Mouse (Mus musculus): ENCODE measurements around the gene Cyp2d22. TPM values are rescaled to one million over a fixed set of nuclear protein-coding genes. Genes with fewer than 3 reads are reported as not detected.

Gene Cyp2d22
- polyA plus RNA-seq, 1 experiment from 2014 or later, result 5.5 TPM

- peak overlapping the region; percentile 67 for H3K4me3 ChIP-seq (ENCODE audit: low read depth, low read length)
- peaks cover 6% of the 10 kb centered on the region for H3K4me1 ChIP-seq (replicated peaks; ENCODE audit: control insufficient read depth, insufficient read depth)
- peak overlapping the region; percentile 66 for H3K4me2 ChIP-seq (replicated peaks; ENCODE audit: low read depth)
- WGBS, result 56% methylated on average over 10 of the region's 10 CpGs
- H3K9ac ChIP-seq (ENCODE audit: low read length), result peak overlapping the region; percentile 78
- TF ChIP-seq CTCF (IDR thresholded peaks at IDR 0.05; ENCODE audit: low read depth), result no peak; the same call in 1 of the 2 replicates
- no peak for TF ChIP-seq EP300 (optimal IDR thresholded peaks at IDR 0.05)
- ATAC-seq (ENCODE audit: low FRiP score, low TSS enrichment) (no peak), DNase-seq (ENCODE audit: low spot score) (no peak)
- H3K9me3 ChIP-seq (ENCODE audit: control insufficient read depth, low read length), result no peaks in the 10 kb centered on the region
- peak overlapping the region; percentile 86 for H3K27ac ChIP-seq (replicated peaks)
- peaks cover 13% of the 10 kb centered on the region; the same call in 1 of the 2 replicates for H3K36me3 ChIP-seq (ENCODE audit: control insufficient read depth, insufficient read depth, low read length)
- H3K27me3 ChIP-seq (ENCODE audit: control insufficient read depth, insufficient read depth, low read length), result no peaks in the 10 kb centered on the region
Observed at GRCm38 (mm10) chr15:82339150-82339549, 40.9 kb downstream of the Cyp2d22 start.

- DNase-seq (ENCODE audit: low spot score) (peak; percentile 98), ATAC-seq (ENCODE audit: low FRiP score, low TSS enrichment) (peak; percentile 87)
- H3K4me2 ChIP-seq (replicated peaks; ENCODE audit: low read depth), result peak within 1 kb of the TSS; percentile 66
- no peaks in the 10 kb centered on the region for H3K9me3 ChIP-seq (ENCODE audit: control insufficient read depth, low read length)
- TF ChIP-seq EP300 (optimal IDR thresholded peaks at IDR 0.05), result no peak
- TF ChIP-seq CTCF (IDR thresholded peaks at IDR 0.05; ENCODE audit: low read depth), result peak; percentile 40; the same call in 1 of the 2 replicates
- peaks cover 6% of the 10 kb centered on the region for H3K4me1 ChIP-seq (replicated peaks; ENCODE audit: control insufficient read depth, insufficient read depth)
- H3K27ac ChIP-seq (replicated peaks), result peak within 1 kb of the TSS; percentile 86
- H3K9ac ChIP-seq (ENCODE audit: low read length), result peak within 1 kb of the TSS; percentile 78
- peak within 1 kb of the TSS; percentile 67 for H3K4me3 ChIP-seq (ENCODE audit: low read depth, low read length)
- no peaks in the 10 kb centered on the region for H3K27me3 ChIP-seq (ENCODE audit: control insufficient read depth, insufficient read depth, low read length)
- H3K36me3 ChIP-seq (ENCODE audit: control insufficient read depth, insufficient read depth, low read length), result peaks cover 13% of the 10 kb centered on the region; the same call in 1 of the 2 replicates
- under 1% methylated on average over 41 of the region's 41 CpGs for WGBS
Observed at GRCm38 (mm10) chr15:82338593-82339112, 41.4 kb downstream of the Cyp2d22 start, which contains the start of the genes Naga, Pheta2 and Smdt1. Gene Naga (minus strand): TSS chr15:82338925. Gene Pheta2 (plus strand): TSS chr15:82338942. Gene Smdt1 (plus strand): TSS chr15:82338959.

GRCm38 (mm10) chr15:82337875-82338274, 42.2 kb downstream of the Cyp2d22 start:
- Histone ChIP-seq H3K4me3 (ENCODE audit: low read depth, low read length) (peak overlapping the region; percentile 67), H3K27me3 (ENCODE audit: control insufficient read depth, insufficient read depth, low read length) (no peaks in the 10 kb centered on the region), H3K4me1 (replicated peaks; ENCODE audit: control insufficient read depth, insufficient read depth) (peaks cover 6% of the 10 kb centered on the region), H3K9me3 (ENCODE audit: control insufficient read depth, low read length) (no peaks in the 10 kb centered on the region), H3K9ac (ENCODE audit: low read length) (peak overlapping the region; percentile 78), H3K27ac (replicated peaks) (peak overlapping the region; percentile 86; the same call in 1 of the 2 replicates), H3K36me3 (ENCODE audit: control insufficient read depth, insufficient read depth, low read length) (peaks cover 13% of the 10 kb centered on the region; the same call in 1 of the 2 replicates), H3K4me2 (replicated peaks; ENCODE audit: low read depth) (peak overlapping the region; percentile 66)
- DNase-seq (ENCODE audit: low spot score) (no peak), ATAC-seq (ENCODE audit: low FRiP score, low TSS enrichment) (no peak)
- WGBS, result 13% methylated on average over 4 of the region's 4 CpGs
- TF ChIP-seq EP300 (optimal IDR thresholded peaks at IDR 0.05), result no peak
- TF ChIP-seq CTCF (IDR thresholded peaks at IDR 0.05; ENCODE audit: low read depth), result no peak

GRCm38 (mm10) chr15:82336629-82337028, 43.4 kb downstream of the Cyp2d22 start:
- Histone ChIP-seq H3K4me1 (replicated peaks; ENCODE audit: control insufficient read depth, insufficient read depth) (peaks cover 6% of the 10 kb centered on the region), H3K27ac (replicated peaks) (no peak overlapping the region)

GRCm38 (mm10) chr15:82335194-82335593, 44.9 kb downstream of the Cyp2d22 start:
- TF ChIP-seq EP300 (optimal IDR thresholded peaks at IDR 0.05), result no peak
- no peak for TF ChIP-seq CTCF (IDR thresholded peaks at IDR 0.05; ENCODE audit: low read depth)
- Histone ChIP-seq H3K9ac (ENCODE audit: low read length) (no peak overlapping the region), H3K27me3 (ENCODE audit: control insufficient read depth, insufficient read depth, low read length) (no peaks in the 10 kb centered on the region), H3K9me3 (ENCODE audit: control insufficient read depth, low read length) (no peaks in the 10 kb centered on the region), H3K4me2 (replicated peaks; ENCODE audit: low read depth) (no peak overlapping the region), H3K27ac (replicated peaks) (no peak overlapping the region), H3K4me3 (ENCODE audit: low read depth, low read length) (no peak overlapping the region), H3K36me3 (ENCODE audit: control insufficient read depth, insufficient read depth, low read length) (peaks cover 21% of the 10 kb centered on the region; the same call in 1 of the 2 replicates), H3K4me1 (replicated peaks; ENCODE audit: control insufficient read depth, insufficient read depth) (peaks cover 2% of the 10 kb centered on the region; the same call in 1 of the 2 replicates)
- ATAC-seq (ENCODE audit: low FRiP score, low TSS enrichment) (no peak), DNase-seq (ENCODE audit: low spot score) (no peak)
- 91% methylated on average over 4 of the region's 4 CpGs for WGBS

More at GRCm38 (mm10) chr15:82336629-82337028, 43.4 kb downstream of the Cyp2d22 start:
- no peaks in the 10 kb centered on the region for H3K27me3 ChIP-seq (ENCODE audit: control insufficient read depth, insufficient read depth, low read length)
- no peak overlapping the region for H3K4me2 ChIP-seq (replicated peaks; ENCODE audit: low read depth)
- DNase-seq (ENCODE audit: low spot score) (no peak), ATAC-seq (ENCODE audit: low FRiP score, low TSS enrichment) (no peak)
- TF ChIP-seq EP300 (optimal IDR thresholded peaks at IDR 0.05), result no peak
- no peak for TF ChIP-seq CTCF (IDR thresholded peaks at IDR 0.05; ENCODE audit: low read depth)
- H3K36me3 ChIP-seq (ENCODE audit: control insufficient read depth, insufficient read depth, low read length), result peaks cover 19% of the 10 kb centered on the region; the same call in 1 of the 2 replicates
- 89% methylated on average over 12 of the region's 12 CpGs for WGBS
- H3K9ac ChIP-seq (ENCODE audit: low read length), result no peak overlapping the region
- no peaks in the 10 kb centered on the region for H3K9me3 ChIP-seq (ENCODE audit: control insufficient read depth, low read length)
- no peak overlapping the region for H3K4me3 ChIP-seq (ENCODE audit: low read depth, low read length)

GRCm38 (mm10) chr15:82325382-82325781, 54.7 kb downstream of the Cyp2d22 start:
- no peaks in the 10 kb centered on the region for H3K27me3 ChIP-seq (ENCODE audit: control insufficient read depth, insufficient read depth, low read length)
- H3K4me2 ChIP-seq (replicated peaks; ENCODE audit: low read depth), result no peak overlapping the region
- no peak overlapping the region for H3K27ac ChIP-seq (replicated peaks)
- 68% methylated on average over 2 of the region's 2 CpGs for WGBS
- no peak overlapping the region for H3K4me3 ChIP-seq (ENCODE audit: low read depth, low read length)
- H3K4me1 ChIP-seq (replicated peaks; ENCODE audit: control insufficient read depth, insufficient read depth), result no peaks in the 10 kb centered on the region
- H3K9me3 ChIP-seq (ENCODE audit: control insufficient read depth, low read length), result no peaks in the 10 kb centered on the region
- ATAC-seq (ENCODE audit: low FRiP score, low TSS enrichment) (no peak), DNase-seq (ENCODE audit: low spot score) (no peak)
- H3K9ac ChIP-seq (ENCODE audit: low read length), result no peak overlapping the region
- TF ChIP-seq CTCF (IDR thresholded peaks at IDR 0.05; ENCODE audit: low read depth), result no peak
- TF ChIP-seq EP300 (optimal IDR thresholded peaks at IDR 0.05), result no peak
- H3K36me3 ChIP-seq (ENCODE audit: control insufficient read depth, insufficient read depth, low read length), result peaks cover 10% of the 10 kb centered on the region; the same call in 1 of the 2 replicates
